Mouse (Mus musculus) urinary bladder, adult 2 months (tissue): ENCODE measurements around the gene Tysnd1. TPM values are rescaled to one million over a fixed set of nuclear protein-coding genes. Genes with fewer than 3 reads are reported as not detected.

Source experiments
- DNase-seq: peaks from one replicate; pipeline ENCODE4 v3.0.0; 2022; ENCODE audit warnings: low spot score
- polyA plus RNA-seq: library from polyadenylated mRNA; depleted of rRNA; stranded (reverse); fragments of >200 nt; gene quantifications from 2 replicates; pipeline ENCODE4 v1.2.3, GENCODE M21; 2012

The Tysnd1 gene
- polyA plus RNA-seq, 1 experiment = 25.8 TPM

- DNase-seq = no peak
These were observed 5.9 kb upstream of the Tysnd1 start for GRCm38 (mm10) chr10:61689405-61689804.

DNA sequence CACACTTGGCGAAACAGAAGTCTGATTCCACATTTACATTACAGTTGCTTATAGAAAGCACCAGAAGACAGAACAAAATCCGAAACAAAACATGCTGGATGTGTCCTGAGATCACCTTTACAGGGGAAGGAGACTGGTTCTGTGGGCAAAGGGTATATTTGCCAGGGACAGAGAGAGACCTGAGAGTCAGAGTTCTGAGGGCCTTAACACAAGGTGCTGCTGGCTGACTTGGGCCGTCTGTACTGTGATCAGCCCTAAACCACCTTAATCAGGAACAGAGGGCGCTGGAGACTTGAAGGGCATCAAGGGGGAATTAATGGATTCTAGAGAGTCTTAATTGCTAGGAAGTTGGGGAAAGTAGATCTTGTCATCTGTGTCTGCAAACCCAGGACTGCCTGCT is 1.8 kb upstream of the Tysnd1 start:
- no peak for DNase-seq

DNA sequence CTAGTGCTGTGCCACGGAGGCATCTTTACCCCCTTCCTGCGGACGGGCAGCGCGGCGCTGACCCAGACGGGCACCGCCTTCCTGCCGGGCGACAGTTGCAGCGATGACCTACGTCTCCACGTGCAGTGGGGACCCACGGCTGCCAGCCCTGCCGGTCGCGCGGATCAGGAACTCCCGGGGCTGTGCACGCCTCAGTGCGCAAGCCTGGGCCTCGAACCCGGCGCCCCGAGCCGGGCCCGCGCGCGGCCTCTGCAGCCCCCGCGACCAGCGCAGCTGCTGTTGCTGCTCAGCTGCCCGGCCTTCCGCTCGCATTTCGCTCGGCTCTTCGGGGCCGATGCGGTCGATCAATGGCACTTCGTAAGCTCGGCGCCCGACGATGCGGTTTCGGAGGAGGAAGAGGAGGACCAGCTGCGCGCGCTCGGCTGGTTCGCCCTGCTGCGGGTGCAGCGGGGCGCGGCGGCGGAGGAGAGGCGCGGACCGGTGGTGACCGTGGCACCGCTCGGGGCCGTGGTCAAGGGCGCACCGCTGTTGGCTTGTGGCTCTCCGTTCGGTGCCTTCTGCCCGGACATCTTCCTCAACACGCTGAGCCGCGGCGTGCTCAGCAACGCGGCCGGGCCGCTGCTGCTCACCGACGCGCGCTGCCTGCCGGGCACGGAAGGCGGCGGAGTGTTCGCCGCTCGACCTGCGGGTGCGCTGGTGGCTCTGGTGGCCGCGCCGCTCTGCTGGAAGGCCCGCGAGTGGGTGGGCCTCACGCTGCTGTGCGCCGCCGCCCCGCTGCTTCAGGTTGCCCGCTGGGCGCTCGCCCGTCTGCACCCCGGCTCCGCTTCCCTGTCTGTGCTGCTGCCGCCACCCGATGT is 617 bp downstream of the Tysnd1 start:
- DNase-seq = no peak

GRCm38 (mm10) chr10:61696560-61696823 is 1.2 kb downstream of the Tysnd1 start:
- no peak for DNase-seq

- DNase-seq = no peak
These were observed 1.7 kb downstream of the Tysnd1 start for GRCm38 (mm10) chr10:61697028-61697427.

DNA sequence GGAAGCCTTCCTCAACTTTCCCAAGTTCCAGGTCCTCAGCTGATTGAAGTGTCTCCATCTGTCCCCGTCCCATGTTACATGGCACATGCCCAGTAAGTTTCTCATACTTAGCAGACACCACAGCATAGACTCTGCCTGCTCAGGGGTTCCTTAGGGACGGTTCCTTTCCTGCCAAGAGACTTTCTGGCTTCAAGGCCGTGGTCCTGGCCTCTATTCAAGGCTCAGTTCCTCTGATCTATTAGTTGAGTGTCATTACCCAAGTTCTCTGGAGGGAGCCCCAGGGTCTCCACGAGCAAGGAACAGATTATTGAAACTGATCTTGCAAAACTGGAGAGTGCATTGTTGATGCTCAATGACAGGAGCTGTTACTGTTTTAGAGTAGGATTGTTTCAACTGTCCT is 9.3 kb downstream of the Tysnd1 start:
- DNase-seq = no peak

GRCm38 (mm10) chr10:61706412-61707375 is 11.4 kb downstream of the Tysnd1 start:
- DNase-seq = no peak

- DNase-seq = no peak
These were observed 18.3 kb downstream of the Tysnd1 start for GRCm38 (mm10) chr10:61713601-61714000.

GRCm38 (mm10) chr10:61714146-61714545 is 18.8 kb downstream of the Tysnd1 start:
- DNase-seq = no peak

DNA sequence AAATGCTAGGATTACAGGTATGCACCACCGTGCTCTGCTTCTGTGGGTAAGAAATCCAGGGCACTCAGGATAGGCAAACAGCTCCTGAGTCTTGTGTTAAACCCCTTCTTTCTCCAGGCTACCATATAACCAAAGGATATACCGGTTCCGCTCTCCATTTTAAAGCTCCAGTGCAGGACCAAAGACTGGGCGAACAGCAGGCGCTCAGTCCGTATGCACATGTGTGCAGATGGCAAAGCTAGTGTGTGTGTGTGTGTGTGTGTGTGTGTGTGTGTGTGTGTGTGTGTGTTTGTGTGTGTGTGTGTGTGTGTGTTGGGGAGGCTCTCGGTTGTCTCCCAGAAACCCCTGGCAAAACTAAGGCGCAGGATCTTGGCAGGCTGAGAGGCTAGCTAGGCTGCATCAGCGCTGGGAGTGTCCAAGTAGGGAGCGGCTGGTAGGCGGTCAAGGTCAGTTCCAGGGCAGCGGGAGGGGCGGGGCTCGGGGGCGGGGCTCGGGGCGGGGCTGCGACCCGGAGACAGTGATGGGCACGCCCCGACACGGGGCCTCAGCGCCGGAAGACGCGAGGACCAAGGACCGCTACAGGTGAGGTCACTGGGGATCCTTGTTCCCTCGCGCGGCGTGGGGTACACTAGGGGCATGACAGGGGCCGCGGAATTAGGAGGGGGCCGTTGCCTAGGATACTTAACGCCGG is 19.6 kb downstream of the Tysnd1 start, which contains the start of gene Aifm2:
Gene Aifm2 (plus strand): TSS at position 493 of the 691 bp plus-strand sequence.
- DNase-seq = peak; percentile 59

GRCm38 (mm10) chr10:61715462-61715837 is 20.1 kb downstream of the Tysnd1 start:
- DNase-seq = no peak

- no peak for DNase-seq
These were observed 20.9 kb downstream of the Tysnd1 start for GRCm38 (mm10) chr10:61715996-61716864.

- no peak for DNase-seq
These were observed 22.3 kb downstream of the Tysnd1 start for GRCm38 (mm10) chr10:61717406-61718296.

DNA sequence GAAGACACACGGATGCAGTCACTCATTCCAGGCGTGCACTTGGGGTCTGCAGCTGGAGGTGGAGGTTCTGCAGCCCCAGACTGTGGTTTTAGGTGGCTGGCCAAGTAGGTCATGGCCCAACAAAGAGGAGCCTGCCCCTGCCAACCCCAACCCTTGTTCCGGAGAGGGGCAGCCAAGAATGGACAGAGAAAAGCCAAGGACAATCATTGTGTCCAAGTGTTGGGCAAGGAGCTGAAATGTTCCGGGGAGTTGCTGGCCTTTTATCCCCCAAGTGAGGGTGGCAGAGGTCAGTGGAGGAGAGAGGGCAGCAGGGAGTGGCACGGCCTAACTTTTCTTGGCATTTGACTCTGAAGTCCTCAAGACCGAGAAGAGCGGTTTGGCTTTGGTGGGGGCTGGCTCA is 25.0 kb downstream of the Tysnd1 start:
- DNase-seq = no peak

GRCm38 (mm10) chr10:61722215-61722614 is 26.9 kb downstream of the Tysnd1 start:
- DNase-seq = no peak

GRCm38 (mm10) chr10:61723271-61723670 is 28.0 kb downstream of the Tysnd1 start:
- no peak for DNase-seq

DNA sequence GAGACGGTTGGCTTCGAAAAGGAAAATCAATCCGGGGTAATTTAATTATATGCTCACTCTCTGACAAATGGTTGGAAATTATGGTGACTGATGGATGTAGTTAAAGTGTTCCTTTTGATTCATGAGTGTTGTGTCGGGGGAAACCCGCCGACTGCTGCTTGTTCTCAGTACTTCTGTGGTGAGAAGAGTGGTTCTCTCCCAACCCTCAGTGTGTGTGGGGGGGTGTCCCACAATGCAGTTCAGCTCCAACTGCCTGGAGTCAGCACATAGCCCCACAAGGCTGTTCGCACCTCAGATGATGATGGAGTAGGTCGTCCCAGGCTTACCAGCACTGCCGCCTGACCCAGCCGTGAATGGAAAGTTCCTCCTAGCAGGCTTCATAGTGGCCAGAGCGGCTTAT is 33.9 kb downstream of the Tysnd1 start:
- DNase-seq = no peak

DNA sequence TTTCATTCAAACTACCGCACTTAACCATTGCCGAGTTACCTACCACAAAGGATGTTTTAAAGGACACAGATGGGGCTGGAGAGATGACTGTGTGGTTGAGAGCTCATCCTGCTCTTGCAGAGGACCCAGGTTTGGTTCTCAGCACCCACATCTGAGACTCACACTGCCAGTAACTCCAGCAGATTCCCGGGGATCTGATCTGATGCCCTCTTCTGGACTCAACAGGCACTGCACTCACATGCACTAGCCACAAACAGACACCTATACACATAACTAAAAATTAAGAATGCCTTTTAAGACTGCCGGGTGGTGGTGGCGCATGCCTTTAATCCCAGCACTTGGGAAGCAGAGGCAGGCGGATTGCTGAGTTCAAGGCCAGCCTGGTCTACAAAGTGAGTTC is 34.9 kb downstream of the Tysnd1 start:
- DNase-seq = no peak

DNA sequence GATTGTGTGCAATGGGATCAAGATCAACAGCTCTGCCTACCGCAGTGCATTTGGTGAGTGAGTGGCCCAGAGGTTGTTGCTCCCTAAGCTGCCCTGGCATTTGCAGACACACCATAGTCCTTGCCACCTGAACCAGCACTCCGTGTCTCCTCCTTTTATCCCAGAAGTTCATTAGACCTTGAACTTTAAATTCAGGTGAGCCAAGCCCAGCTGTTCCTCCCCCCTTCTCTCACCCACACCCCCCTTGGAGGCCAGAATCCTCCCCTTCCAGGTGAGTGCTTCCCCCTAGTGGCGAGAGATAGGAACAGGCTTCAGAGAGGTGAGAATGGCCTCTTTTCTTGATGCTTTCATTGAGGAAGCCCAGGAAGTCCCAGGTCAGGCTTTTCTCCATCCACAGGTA is 39.1 kb downstream of the Tysnd1 start:
- no peak for DNase-seq

DNA sequence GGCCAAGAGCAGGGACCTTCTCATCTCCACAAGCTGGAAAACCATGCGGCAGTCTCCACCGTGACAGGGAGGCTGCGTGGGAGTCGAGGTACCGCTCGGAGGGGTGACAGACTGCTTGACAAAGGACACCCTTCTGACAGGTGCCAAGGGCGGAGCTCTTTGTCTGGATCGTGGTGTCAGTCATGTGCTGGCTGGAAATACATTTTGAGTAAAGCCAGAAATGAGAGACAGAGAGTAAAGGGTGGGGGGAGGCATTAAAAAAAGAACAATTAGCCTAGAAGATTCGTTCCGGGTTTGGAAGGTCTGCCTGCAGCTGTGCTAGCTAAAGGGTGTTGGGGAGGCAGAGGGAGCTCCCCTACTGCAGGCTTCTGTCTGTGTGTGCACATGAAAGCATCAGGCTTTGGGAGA is 41.4 kb downstream of the Tysnd1 start:
- DNase-seq = no peak
